Mouse (Mus musculus): ENCODE measurements around the gene Usp12. TPM values are rescaled to one million over a fixed set of nuclear protein-coding genes. Genes with fewer than 3 reads are reported as not detected.

Usp12 gene
- total and polyA plus RNA-seq, 3 experiments: 24.5 TPM; not detected in 1

DNA sequence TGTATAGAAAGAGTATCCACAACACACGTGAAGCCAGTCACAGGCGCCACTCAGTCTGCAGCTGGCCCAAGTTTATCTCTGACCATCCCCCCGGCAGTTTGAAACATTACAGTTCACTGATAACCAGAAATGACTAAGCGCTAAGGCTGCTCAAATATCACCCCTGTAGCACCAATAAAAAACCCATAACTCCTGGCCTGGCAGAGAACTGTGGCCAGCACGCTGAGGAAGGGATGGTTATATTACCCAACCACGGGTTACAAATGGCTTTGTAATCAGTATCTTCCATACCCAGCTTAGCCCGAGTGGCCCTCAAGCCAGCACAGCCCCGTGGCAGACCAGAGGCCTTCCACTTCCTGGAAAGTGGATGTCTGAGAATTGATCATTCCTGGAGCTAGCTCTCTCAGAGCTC, 91.1 kb downstream of the Usp12 start (continued):
- TF ChIP-seq USF1 (IDR thresholded peaks at IDR 0.05; ENCODE audit: low read depth, low read length): peak; percentile 47; the same call in 1 of the 2 replicates
- peak; percentile 63; the same call in 1 of the 2 replicates for TF ChIP-seq CHD2 (IDR thresholded peaks at IDR 0.05; ENCODE audit: low read length)
- TF ChIP-seq RAD21 (IDR thresholded peaks at IDR 0.05; ENCODE audit: low read depth, low read length): no peak
- TF ChIP-seq TBP (IDR thresholded peaks at IDR 0.05; ENCODE audit: low read depth, low read length): peak; percentile 87; the same call in 1 of the 2 replicates
- TF ChIP-seq ZNF384 (IDR thresholded peaks at IDR 0.05; ENCODE audit: low read depth, low read length): peak; percentile 37
- peak; percentile 87 for TF ChIP-seq RCOR1 (IDR thresholded peaks at IDR 0.05; ENCODE audit: low read depth, low read length)
- TF ChIP-seq POLR2AphosphoS5 (IDR thresholded peaks at IDR 0.05; ENCODE audit: borderline replicate concordance, low read depth, low read length): no peak
- peak; percentile 97 for TF ChIP-seq SIN3A (IDR thresholded peaks at IDR 0.05; ENCODE audit: low read length)
- TF ChIP-seq HCFC1 (IDR thresholded peaks at IDR 0.05; ENCODE audit: low read depth, low read length): peak; percentile 56
- TF ChIP-seq MYC (IDR thresholded peaks at IDR 0.05; ENCODE audit: low read depth, low read length): peak; percentile 95
- TF ChIP-seq KAT2A (conservative IDR thresholded peaks at IDR 0.05; ENCODE audit: low read depth, low read length): peak; percentile 47; the same call in 1 of the 2 replicates
- TF ChIP-seq NELFE (IDR thresholded peaks at IDR 0.05; ENCODE audit: low read depth, low read length): peak; percentile 73
- peak; percentile 57; the same call in 1 of the 2 replicates for TF ChIP-seq POLR2AphosphoS2 (IDR thresholded peaks at IDR 0.05; ENCODE audit: low read length)
- TF ChIP-seq ZC3H11A (IDR thresholded peaks at IDR 0.05; ENCODE audit: low read depth, low read length): peak; percentile 17; the same call in 1 of the 2 replicates
- TF ChIP-seq TAL1 (IDR thresholded peaks at IDR 0.05; ENCODE audit: low read length): peak; percentile 96
- peak; percentile 99 for TF ChIP-seq EP300 (IDR thresholded peaks at IDR 0.05; ENCODE audit: low read depth in 1 of 2, low read length in 2 of 2)
- TF ChIP-seq POLR2A (IDR thresholded peaks at IDR 0.05; ENCODE audit: control insufficient read depth in 1 of 2, insufficient read depth in 1 of 2, low read depth in 1 of 2, low read length in 2 of 2, poor library complexity in 1 of 2): peak in 1 of 2 experiments; percentile 73; a peak in 2 of 4 replicates
- peak; percentile 83 for TF ChIP-seq ELF1 (IDR thresholded peaks at IDR 0.05; ENCODE audit: low read depth, low read length)
- TF ChIP-seq ZKSCAN1 (IDR thresholded peaks at IDR 0.05; ENCODE audit: low read depth, low read length): no peak
- TF ChIP-seq USF2 (IDR thresholded peaks at IDR 0.05; ENCODE audit: borderline replicate concordance in 1 of 2, insufficient read depth in 1 of 2, low read depth in 1 of 2, low read length in 2 of 2): no peak
- TF ChIP-seq MXI1 (IDR thresholded peaks at IDR 0.05; ENCODE audit: low read depth, low read length): peak; percentile 84

DNA sequence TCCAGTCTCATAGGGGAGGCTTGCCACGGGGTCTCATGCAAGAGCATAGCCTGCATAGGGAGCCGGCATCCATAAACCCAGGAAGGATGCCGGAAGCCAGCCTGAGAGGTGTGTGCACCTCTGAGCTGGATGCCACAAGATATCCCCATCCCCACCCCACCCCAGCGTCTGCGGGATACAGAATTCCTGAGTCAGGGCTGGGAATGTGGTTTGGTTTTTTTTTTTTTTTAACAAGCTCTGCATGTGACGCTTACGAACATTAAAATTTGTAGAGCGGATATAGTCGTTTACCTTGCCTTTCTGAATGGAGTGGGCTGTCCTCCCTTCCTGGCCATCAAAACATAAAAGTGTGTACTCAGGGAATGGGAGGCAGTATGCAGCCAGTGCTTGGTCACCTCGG, 94.7 kb downstream of the Usp12 start:
- Histone ChIP-seq H3K27me3 (ENCODE audit: control insufficient read depth in 1 of 2, insufficient read depth in 2 of 2, low read length in 2 of 2) (no peaks in the 10 kb centered on the region), H3K4me3 (ENCODE audit: control insufficient read depth in 1 of 2, insufficient read depth in 1 of 2, low read depth in 2 of 2, low read length in 2 of 2) (no peak overlapping the region), H3K4me1 (ENCODE audit: control insufficient read depth in 1 of 2, insufficient read depth in 2 of 2, low read length in 2 of 2) (peaks cover 23 to 34% of the 10 kb centered on the region in 2 experiments), H3K27ac (ENCODE audit: control insufficient read depth, low read depth, low read length) (no peak overlapping the region; the same call in 1 of the 2 replicates), H3K79me2 (ENCODE audit: control insufficient read depth, insufficient read depth, low read length, poor library complexity) (no peaks in the 10 kb centered on the region), H3K36me3 (ENCODE audit: control insufficient read depth in 1 of 2, insufficient read depth in 2 of 2, low read length in 2 of 2) (peaks cover 0 to 21% of the 10 kb centered on the region in 2 experiments; a peak in 2 of 4 replicates), H3K9ac (ENCODE audit: control insufficient read depth, low read depth, low read length, poor library complexity, severe bottlenecking) (no peak overlapping the region), H3K9me3 (replicated peaks; ENCODE audit: insufficient read depth, low read length) (no peaks in the 10 kb centered on the region)
- no peak for DNase-seq (ENCODE audit: low read depth, low spot score)
- no peak for TF ChIP-seq MYC (IDR thresholded peaks at IDR 0.05; ENCODE audit: low read depth, low read length)
- TF ChIP-seq CTCF (IDR thresholded peaks at IDR 0.05 in 2 of 3, conservative IDR thresholded peaks at IDR 0.05 in 1 of 3; ENCODE audit: control insufficient read depth in 1 of 3, insufficient read depth in 1 of 3, low read depth in 2 of 3, low read length in 3 of 3, poor library complexity in 1 of 3, severe bottlenecking in 1 of 3): no peak
- TF ChIP-seq NRF1 (IDR thresholded peaks at IDR 0.05; ENCODE audit: insufficient read depth, low read depth, low read length, poor library complexity, severe bottlenecking): no peak
- no peak for TF ChIP-seq ZNF384 (IDR thresholded peaks at IDR 0.05; ENCODE audit: low read depth, low read length)
- no peak for TF ChIP-seq POLR2AphosphoS2 (IDR thresholded peaks at IDR 0.05; ENCODE audit: low read length)
- TF ChIP-seq POLR2AphosphoS5 (IDR thresholded peaks at IDR 0.05; ENCODE audit: borderline replicate concordance, low read depth, low read length): no peak
- TF ChIP-seq SMC3 (IDR thresholded peaks at IDR 0.05; ENCODE audit: low read depth, low read length): no peak
- TF ChIP-seq BHLHE40 (IDR thresholded peaks at IDR 0.05; ENCODE audit: borderline replicate concordance, low read depth, low read length): no peak
- TF ChIP-seq ELF1 (IDR thresholded peaks at IDR 0.05; ENCODE audit: low read depth, low read length): no peak
- TF ChIP-seq HCFC1 (IDR thresholded peaks at IDR 0.05; ENCODE audit: low read depth, low read length): no peak
